Mouse (Mus musculus) midbrain, postnatal 0 days (tissue): ENCODE results near the gene Gbe1. TPM values are rescaled to one million over a fixed set of nuclear protein-coding genes. Genes with fewer than 3 reads are reported as not detected.

Experiments used
- ATAC-seq: fragments of 200-750 bp; cut with Nextera tagmentation; 2 replicates; pipeline ENCODE4 v1.8.0; 2017; ENCODE audit warnings: moderate number of reproducible peaks, mild to moderate bottlenecking, moderate TSS enrichment, moderate library complexity; ENCODE audit not compliant: low FRiP score
- DNase-seq: peaks from one replicate; pipeline ENCODE4 v3.0.0-alpha.2; 2015; ENCODE audit warnings: low spot score
- H3K27ac ChIP-seq: fragments of 300-500 bp; sonication (generic); 2 replicates; pipeline ENCODE4 v1.5.1; 2014; ENCODE audit warnings: low read depth, mild to moderate bottlenecking, low read length, mixed read lengths
- H3K27me3 ChIP-seq: fragments of 300-500 bp; sonication (generic); 2 replicates; pipeline ENCODE4 v1.6.1; 2014; ENCODE audit warnings: low read length, control low read depth, mixed read lengths; ENCODE audit not compliant: insufficient read depth
- H3K36me3 ChIP-seq: fragments of 300-500 bp; sonication (generic); 2 replicates; pipeline ENCODE4 v1.6.1; 2014; ENCODE audit warnings: low read length, control low read depth, mixed read lengths; ENCODE audit not compliant: insufficient read depth
- H3K4me1 ChIP-seq: fragments of 300-500 bp; sonication (generic); 2 replicates; pipeline ENCODE4 v1.6.1; 2014; ENCODE audit warnings: mild to moderate bottlenecking, control low read depth, antibody characterized with exemption, low read length, mixed read lengths; ENCODE audit not compliant: insufficient read depth
- H3K4me2 ChIP-seq: fragments of 300-500 bp; sonication (generic); 2 replicates; pipeline ENCODE4 v1.6.1; 2014; ENCODE audit warnings: low read depth, mild to moderate bottlenecking, low read length, mixed read lengths; ENCODE audit not compliant: poor library complexity, severe bottlenecking
- H3K4me3 ChIP-seq: fragments of 300-500 bp; sonication (generic); 2 replicates; pipeline ENCODE4 v1.5.1; 2014; ENCODE audit warnings: low read depth, mild to moderate bottlenecking, low read length, moderate library complexity
- H3K9ac ChIP-seq: fragments of 300-500 bp; sonication (generic); replicated peaks from 2 replicates; pipeline ENCODE4 v1.6.1; 2014; ENCODE audit warnings: mild to moderate bottlenecking, low read length, moderate library complexity, mixed read lengths; ENCODE audit not compliant: poor library complexity, severe bottlenecking
- H3K9me3 ChIP-seq: fragments of 300-500 bp; sonication (generic); 2 replicates; pipeline ENCODE4 v1.6.1; 2016; ENCODE audit warnings: low read length, control low read depth
- CTCF ChIP-seq: IDR thresholded peaks from 2 replicates; pipeline ENCODE4 v1.5.1; 2016; ENCODE audit warnings: antibody characterized with exemption, mild to moderate bottlenecking
- WGBS: fragments of 180-500 bp; shearing (Covaris S2); extraction: QIAGEN DNeasy Blood & Tissue Kit; methylation state at CpG from one replicate; pipeline ENCODE4 v1.1.7; 2014; 5-methylcytosine and 5-hydroxymethylcytosine counted together
- polyA plus RNA-seq: library from polyadenylated mRNA; unstranded; fragments of >200 nt; fragmentation: Nextera tagmentation; extraction: Ambion mirVana; gene quantifications from 2 replicates; pipeline ENCODE4 v1.2.1, GENCODE M21; 2015
- total RNA-seq: library from RNA; depleted of rRNA; stranded (reverse); fragments of >200 nt; gene quantifications from 2 replicates; pipeline ENCODE4 v1.2.3, GENCODE M21; 2014; rRNA removed

The Gbe1 gene
- total RNA-seq (16.9 and 23.4 TPM in 2 replicates), polyA plus RNA-seq (21.4 and 21.7 TPM in 2 replicates)

GRCm38 (mm10) chr16:70313886-70314577, at the start of gene Gbe1:
Gene Gbe1 (plus strand): TSS chr16:70313949.
- Histone ChIP-seq H3K27me3 (no peaks in the 10 kb centered on the region), H3K27ac (peak within 1 kb of the TSS; percentile 82), H3K9me3 (no peaks in the 10 kb centered on the region), H3K9ac (peak within 1 kb of the TSS; percentile 85), H3K4me2 (peak within 1 kb of the TSS; percentile 65), H3K4me1 (no peaks in the 10 kb centered on the region), H3K4me3 (peak within 1 kb of the TSS; percentile 76), H3K36me3 (no peaks in the 10 kb centered on the region)
- ATAC-seq (peak; percentile 97), DNase-seq (peak; percentile 87)
- WGBS = under 1% methylated on average over 74 of the region's 82 CpGs
- TF ChIP-seq CTCF = peak; percentile 39

DNA sequence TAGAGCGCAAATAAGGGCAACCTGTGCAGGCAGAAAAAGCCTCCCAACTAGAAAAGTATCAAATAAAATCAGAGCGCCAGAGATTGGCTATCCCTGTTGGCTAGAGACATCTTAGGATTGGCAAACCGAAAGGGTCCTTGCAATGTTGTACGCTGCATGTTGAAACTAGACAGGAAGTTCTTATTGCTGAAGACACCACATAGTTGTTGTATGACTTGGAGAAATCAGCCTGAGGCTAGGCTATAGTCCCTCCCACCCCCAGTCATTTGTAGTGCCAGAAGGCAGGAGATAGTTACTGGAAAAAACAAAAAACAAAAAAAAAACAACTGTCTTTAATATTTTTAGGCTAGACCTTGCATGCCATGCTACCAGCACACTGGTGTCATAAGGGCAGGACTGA, 3.1 kb upstream of the Gbe1 start:
- H3K27me3 ChIP-seq = no peaks in the 10 kb centered on the region
- TF ChIP-seq CTCF = no peak
- no peaks in the 10 kb centered on the region for H3K9me3 ChIP-seq
- 94% methylated on average over 4 of the region's 4 CpGs for WGBS
- H3K36me3 ChIP-seq = no peaks in the 10 kb centered on the region
- no peak overlapping the region for H3K4me3 ChIP-seq
- no peak overlapping the region for H3K9ac ChIP-seq
- H3K4me2 ChIP-seq = no peak overlapping the region
- ATAC-seq = no peak
- no peak overlapping the region for H3K27ac ChIP-seq
- no peaks in the 10 kb centered on the region for H3K4me1 ChIP-seq
- no peak for DNase-seq

DNA sequence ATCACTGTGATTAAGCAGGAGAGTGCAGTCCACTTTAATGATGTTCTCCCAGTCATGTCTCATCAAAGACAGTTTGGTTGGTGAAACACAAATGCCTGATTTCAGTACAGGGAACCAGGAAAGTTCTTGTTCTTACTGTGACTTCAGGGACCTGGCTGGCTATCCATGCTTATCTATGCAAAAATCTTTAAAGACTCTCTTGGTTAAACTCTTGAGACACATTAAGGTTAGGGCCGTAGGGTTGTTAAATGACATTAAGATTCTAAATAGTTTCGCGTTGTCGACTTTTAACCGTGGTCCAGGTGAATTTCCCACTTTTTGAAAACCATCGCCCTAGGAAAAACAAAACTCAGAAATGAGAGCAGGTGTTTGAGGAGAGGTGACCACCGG, 258 bp upstream of the Gbe1 start:
- H3K4me3 ChIP-seq = peak overlapping the region; percentile 76
- peak overlapping the region; percentile 85 for H3K9ac ChIP-seq
- H3K4me1 ChIP-seq = no peaks in the 10 kb centered on the region
- TF ChIP-seq CTCF = no peak
- H3K27me3 ChIP-seq = no peaks in the 10 kb centered on the region
- no peaks in the 10 kb centered on the region for H3K36me3 ChIP-seq
- DNase-seq = no peak
- no peaks in the 10 kb centered on the region for H3K9me3 ChIP-seq
- ATAC-seq = no peak
- 2% methylated on average over 7 of the region's 7 CpGs for WGBS
- H3K4me2 ChIP-seq = peak overlapping the region; percentile 65
- H3K27ac ChIP-seq = peak overlapping the region; percentile 82; the same call in 1 of the 2 replicates

DNA sequence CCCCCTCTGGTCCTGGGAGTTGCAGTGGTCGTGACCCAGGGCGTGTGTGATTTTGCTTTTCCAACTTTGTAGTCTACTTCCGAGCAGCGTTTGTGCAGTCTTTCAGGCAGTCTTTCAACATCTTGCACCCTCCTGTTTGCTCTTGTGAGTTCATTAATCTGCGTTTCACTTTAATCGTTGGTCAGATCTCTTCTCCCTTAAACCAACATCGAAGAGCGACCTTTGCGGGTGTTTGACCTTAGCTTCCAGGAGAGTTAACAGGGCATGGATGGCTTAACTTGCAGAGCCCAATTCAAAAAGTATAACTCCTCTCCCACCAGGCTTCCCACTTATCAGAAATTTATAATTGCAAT, 805 bp downstream of the Gbe1 start:
- ATAC-seq (no peak), DNase-seq (no peak)
- Histone ChIP-seq H3K9me3 (no peaks in the 10 kb centered on the region), H3K9ac (peak overlapping the region; percentile 85), H3K4me3 (peak overlapping the region; percentile 76), H3K36me3 (no peaks in the 10 kb centered on the region), H3K4me1 (no peaks in the 10 kb centered on the region), H3K27ac (peak overlapping the region; percentile 82), H3K27me3 (no peaks in the 10 kb centered on the region), H3K4me2 (peak overlapping the region; percentile 65)
- WGBS = 0% methylated on average over 9 of the region's 9 CpGs
- TF ChIP-seq CTCF = no peak

GRCm38 (mm10) chr16:70315261-70315660, 1.5 kb downstream of the Gbe1 start:
- DNase-seq (no peak), ATAC-seq (no peak)
- H3K9me3 ChIP-seq = no peaks in the 10 kb centered on the region
- H3K27me3 ChIP-seq = no peaks in the 10 kb centered on the region
- no peaks in the 10 kb centered on the region for H3K4me1 ChIP-seq
- WGBS = 29% methylated on average over 3 of the region's 3 CpGs
- H3K27ac ChIP-seq = no peak overlapping the region
- TF ChIP-seq CTCF = no peak
- H3K4me2 ChIP-seq = no peak overlapping the region
- H3K9ac ChIP-seq = no peak overlapping the region
- H3K36me3 ChIP-seq = no peaks in the 10 kb centered on the region
- H3K4me3 ChIP-seq = no peak overlapping the region

DNA sequence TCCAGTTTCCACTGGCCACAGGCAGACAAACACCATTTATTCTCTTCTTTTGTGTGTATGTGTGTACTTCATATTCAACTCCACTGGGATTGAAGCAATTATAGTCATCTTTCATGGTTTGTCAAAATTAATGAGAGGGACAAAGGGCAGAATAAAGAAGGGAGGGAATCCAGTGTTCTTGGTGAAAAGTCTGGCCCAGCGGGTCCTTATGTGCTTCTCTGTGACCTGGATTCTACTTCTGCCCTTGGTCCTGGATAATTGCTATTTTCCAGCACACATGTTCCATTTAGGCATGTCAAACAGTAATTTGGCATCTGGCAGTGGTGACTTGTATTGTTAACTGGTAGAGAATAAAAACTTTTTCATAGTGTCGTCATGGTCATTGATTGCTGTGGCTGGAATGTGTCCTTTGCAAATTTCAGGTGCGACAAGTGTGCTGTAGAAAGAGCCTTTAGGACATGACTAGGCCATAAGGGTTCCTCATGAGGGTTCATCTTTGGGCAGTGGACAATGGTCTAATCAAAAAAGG, 2.2 kb downstream of the Gbe1 start:
- H3K36me3 ChIP-seq = no peaks in the 10 kb centered on the region
- WGBS = 45% methylated on average over 3 of the region's 3 CpGs
- H3K4me1 ChIP-seq = no peaks in the 10 kb centered on the region

More for the DNA sequence above, 2.2 kb downstream of the Gbe1 start:
- no peaks in the 10 kb centered on the region for H3K9me3 ChIP-seq
- TF ChIP-seq CTCF = no peak
- ATAC-seq = no peak
- H3K9ac ChIP-seq = no peak overlapping the region
- H3K4me3 ChIP-seq = no peak overlapping the region
- no peak overlapping the region for H3K4me2 ChIP-seq
- no peaks in the 10 kb centered on the region for H3K27me3 ChIP-seq
- H3K27ac ChIP-seq = no peak overlapping the region
- DNase-seq = peak; percentile 21
